In genomic region chr3:81037312-81037859, GRCm38 (mm10) we compare ENCODE assay signal across 8 mouse cellular contexts. TPM values are rescaled to one million over a fixed set of nuclear protein-coding genes. Genes with fewer than 3 reads are reported as not detected.
DNase-seq lines count a peak whose midpoint lies in the region; ATAC-seq and TF ChIP-seq lines count a peak whose summit lies in the region.

No protein-coding gene starts in this region.

- H3K4me1 ChIP-seq in spleen, adult 2 months (ENCODE audit: control insufficient read depth, insufficient read depth, insufficient read length) = peaks cover 9% of the 10 kb centered on the region
- H3K4me1 ChIP-seq in heart, embryonic 14.5 days (ENCODE audit: control insufficient read depth in 2 of 2, insufficient read depth in 2 of 2, low read length in 2 of 2) = peaks cover 3 to 5% of the 10 kb centered on the region in 2 experiments; a peak in 2 of 4 replicates
- H3K4me1 ChIP-seq in kidney, embryonic 16.5 days (ENCODE audit: insufficient read depth, low read length) = peaks cover 15% of the 10 kb centered on the region; the same call in 1 of the 2 replicates
- no peaks in the 10 kb centered on the region; the same call in 1 of the 2 replicates for H3K4me1 ChIP-seq in liver, embryonic 16.5 days (ENCODE audit: control insufficient read depth, low read depth, low read length)

- peak overlapping the region; percentile 88 for H3K9ac ChIP-seq in heart, embryonic 14.5 days (ENCODE audit: low read length)
- H3K9ac ChIP-seq in kidney, embryonic 16.5 days (replicated peaks; ENCODE audit: low read length) = peak overlapping the region; percentile 89
- no peak overlapping the region for H3K9ac ChIP-seq in liver, embryonic 16.5 days (ENCODE audit: low read depth, low read length)

- no peak for TF ChIP-seq POLR2A in spleen, adult 2 months (IDR thresholded peaks at IDR 0.05; ENCODE audit: low read depth, low read length)

- WGBS in spleen, adult 2 months = 5% methylated on average over 34 of the region's 34 CpGs
- whole genome bisulfite sequencing in heart, embryonic 14.5 days = under 1% methylated on average over 33 of the region's 34 CpGs
- under 1% methylated on average over 31 of the region's 34 CpGs for WGBS in kidney, embryonic 16.5 days
- under 1% methylated on average over 34 of the region's 34 CpGs for WGBS in liver, embryonic 16.5 days (ENCODE audit: insufficient replicate concordance)

- no peaks in the 10 kb centered on the region for H3K36me3 ChIP-seq in spleen, adult 2 months (ENCODE audit: control insufficient read depth, insufficient read depth, low read length)
- no peaks in the 10 kb centered on the region for H3K36me3 ChIP-seq in heart, embryonic 14.5 days (ENCODE audit: control insufficient read depth, insufficient read depth, low read length)
- no peaks in the 10 kb centered on the region for H3K36me3 ChIP-seq in kidney, embryonic 16.5 days (ENCODE audit: insufficient read depth, low read length)
- no peaks in the 10 kb centered on the region for H3K36me3 ChIP-seq in liver, embryonic 16.5 days (ENCODE audit: control insufficient read depth, insufficient read depth)

- peak overlapping the region; percentile 57 for H3K4me3 ChIP-seq in spleen, adult 2 months (ENCODE audit: extremely low read depth, insufficient read depth, insufficient read length)
- peak overlapping the region; percentile 72 to 85 for H3K4me3 ChIP-seq in heart, embryonic 14.5 days (ENCODE audit: control insufficient read depth in 1 of 2, insufficient read depth in 1 of 2, low read depth in 1 of 2, low read length in 2 of 2)
- peak overlapping the region; percentile 81 for H3K4me3 ChIP-seq in kidney, embryonic 16.5 days (ENCODE audit: low read length)
- H3K4me3 ChIP-seq in liver, embryonic 16.5 days (ENCODE audit: low read depth, low read length) = peak overlapping the region; percentile 56

- no peak for ATAC-seq in heart, embryonic 14.5 days (ENCODE audit: insufficient number of reproducible peaks, insufficient read depth, low FRiP score, low read depth)
- ATAC-seq in kidney, embryonic 16.5 days (ENCODE audit: low FRiP score, low TSS enrichment) = peak; percentile 52
- ATAC-seq in liver, embryonic 16.5 days (ENCODE audit: low read depth) = no peak
- peak; percentile 25; the same call in 1 of the 2 replicates for ATAC-seq in neutrophil, adult 5-6 weeks (ENCODE audit: extremely low read depth, insufficient number of reproducible peaks, low FRiP score, poor library complexity, severe bottlenecking)

- peak overlapping the region; percentile 93 for H3K4me2 ChIP-seq in heart, embryonic 14.5 days (ENCODE audit: low read length)
- peak overlapping the region; percentile 81 for H3K4me2 ChIP-seq in kidney, embryonic 16.5 days (replicated peaks; ENCODE audit: low read depth, low read length)
- H3K4me2 ChIP-seq in liver, embryonic 16.5 days (ENCODE audit: low read depth, low read length) = peak overlapping the region; percentile 62

- no peaks in the 10 kb centered on the region for H3K9me3 ChIP-seq in heart, embryonic 14.5 days (ENCODE audit: control insufficient read depth, low read length)
- H3K9me3 ChIP-seq in kidney, embryonic 16.5 days (ENCODE audit: low read length) = no peaks in the 10 kb centered on the region
- no peaks in the 10 kb centered on the region for H3K9me3 ChIP-seq in liver, embryonic 16.5 days (replicated peaks; ENCODE audit: control insufficient read depth, low read length)

- H3K27me3 ChIP-seq in spleen, adult 2 months (ENCODE audit: control insufficient read depth, insufficient read depth, low read length) = peaks cover 16% of the 10 kb centered on the region
- no peaks in the 10 kb centered on the region for H3K27me3 ChIP-seq in heart, embryonic 14.5 days (ENCODE audit: control insufficient read depth, insufficient read depth, low read length)
- no peaks in the 10 kb centered on the region for H3K27me3 ChIP-seq in kidney, embryonic 16.5 days (ENCODE audit: insufficient read depth, low read length)
- peaks cover 29% of the 10 kb centered on the region for H3K27me3 ChIP-seq in liver, embryonic 16.5 days (ENCODE audit: control insufficient read depth, insufficient read depth, low read depth, low read length)

- DNase-seq in spleen, adult 2 months (ENCODE audit: low read depth in 1 of 2, low spot score in 2 of 2) = no peak
- no peak for DNase-seq in spleen, postnatal 14 days (ENCODE audit: low spot score in 2 of 2)
- DNase-seq in embryo, embryonic 11 days = peak; percentile 66
- peak; percentile 41 for DNase-seq in urinary bladder, adult 2 months (ENCODE audit: low spot score)

- no peak for TF ChIP-seq CTCF in spleen, adult 2 months (IDR thresholded peaks at IDR 0.05; ENCODE audit: extremely low read depth, insufficient read depth, insufficient read length, insufficient replicate concordance)

- no peak overlapping the region for H3K27ac ChIP-seq in spleen, adult 2 months (ENCODE audit: insufficient read depth, low read length)
- peak overlapping the region; percentile 57 to 83 for H3K27ac ChIP-seq in heart, embryonic 14.5 days (replicated peaks in 1 of 2; ENCODE audit: control insufficient read depth in 1 of 2, insufficient read depth in 1 of 2, low read depth in 2 of 2, low read length in 2 of 2)
- peak overlapping the region; percentile 89 for H3K27ac ChIP-seq in kidney, embryonic 16.5 days (ENCODE audit: low read length)
- no peak overlapping the region for H3K27ac ChIP-seq in liver, embryonic 16.5 days (ENCODE audit: low read length)

RNA-seq across cellular contexts. Expression of gene Pdgfc, which starts 1.2 kb away (rescaled TPM):
- polyA plus RNA-seq in spleen, adult 2 months (2012; rRNA removed) = 0.48 and 0.53 TPM in 2 replicates
- polyA plus RNA-seq in heart, embryonic 14.5 days (2014; fragmentation: Nextera tagmentation; extraction: Ambion mirVana) = 2.9 and 4.1 TPM in 2 replicates
- 28.1 and 30.8 TPM in 2 replicates for polyA plus RNA-seq in kidney, embryonic 16.5 days (2015; fragmentation: Nextera tagmentation; extraction: Ambion mirVana)
- 0.35 and 0.44 TPM in 2 replicates for polyA plus RNA-seq in liver, embryonic 16.5 days (2015; fragmentation: Nextera tagmentation; extraction: Ambion mirVana)
- not detected in 2 replicates for total RNA-seq in neutrophil, adult 5-6 weeks (2017)
- 13.4 and 16.4 TPM in 2 replicates for polyA plus RNA-seq in urinary bladder, adult 2 months (2012; rRNA removed)

Comparison
In these comparisons a context has a peak if more than half of its experiments do, and no peak if none do; other contexts are left out.
1. DNase-seq: peak in embryo, embryonic 11 days (single experiment) and urinary bladder, adult 2 months (single experiment); none in spleen, adult 2 months (0 of 2) and spleen, postnatal 14 days (0 of 2).
2. H3K27ac ChIP-seq: peak in heart, embryonic 14.5 days (2 of 2) and kidney, embryonic 16.5 days (single experiment); none in spleen, adult 2 months (single experiment) and liver, embryonic 16.5 days (single experiment).
3. ATAC-seq: peak in kidney, embryonic 16.5 days (single experiment) and neutrophil, adult 5-6 weeks (single experiment); none in heart, embryonic 14.5 days (single experiment) and liver, embryonic 16.5 days (single experiment).
4. Peak in every context shown above with its lines, with median percentiles within 50 percentile points of each other: H3K4me3 ChIP-seq and H3K4me2 ChIP-seq.